Mouse (Mus musculus): ENCODE data around the gene Nos3.

DNA sequence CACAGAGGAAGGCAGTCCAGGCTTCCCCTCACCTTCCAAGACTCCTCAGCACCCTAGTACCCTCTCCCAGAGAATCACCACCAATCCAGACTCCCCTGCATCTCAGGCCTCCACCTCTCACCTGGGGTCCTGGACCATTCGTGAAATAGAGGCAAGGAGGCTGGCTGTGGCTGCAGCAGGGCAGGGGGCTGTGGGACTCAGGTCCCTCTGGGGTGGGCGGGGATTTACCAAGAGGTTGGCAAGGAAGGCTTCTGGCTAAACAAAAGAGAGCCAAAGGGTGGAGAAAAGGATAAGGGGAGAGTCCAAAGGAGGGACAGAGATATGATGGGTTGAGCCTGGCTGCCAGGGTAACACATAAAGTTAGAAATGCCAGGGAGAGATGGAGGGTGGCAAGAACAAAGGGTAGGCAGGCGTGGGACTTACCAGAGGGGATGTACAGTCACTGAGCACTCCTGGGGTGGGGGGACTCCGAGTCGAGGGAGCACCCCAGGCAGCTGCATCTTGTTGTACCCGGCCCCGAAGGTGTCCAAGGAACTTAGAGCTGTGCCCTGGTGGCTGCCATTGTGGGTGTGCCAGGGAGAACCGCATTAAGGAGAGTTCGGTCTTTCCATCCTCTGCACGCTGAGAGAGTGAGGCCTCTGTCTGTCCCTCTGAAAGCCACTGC, 21.4 kb downstream of the Nos3 start:
- TF ChIP-seq POLR2A (IDR thresholded peaks at IDR 0.05; ENCODE audit: insufficient read length, low read depth) (no peak), USF1 (IDR thresholded peaks at IDR 0.05; ENCODE audit: low read depth) (no peak), MYOG (IDR thresholded peaks at IDR 0.05; ENCODE audit: control insufficient read depth in 1 of 3, insufficient read depth in 1 of 3, insufficient read length in 2 of 3, low read depth in 2 of 3) (no peak), MAX (IDR thresholded peaks at IDR 0.05; ENCODE audit: low read depth) (no peak)
